Mouse (Mus musculus): ENCODE measurements around the gene Tepp. TPM values are rescaled to one million over a fixed set of nuclear protein-coding genes. Genes with fewer than 3 reads are reported as not detected.

The Tepp gene
- polyA plus RNA-seq, 1 experiment from 2014 or later: 1.3 TPM

- Histone ChIP-seq H3K27ac (replicated peaks) (no peak overlapping the region), H3K27me3 (no peaks in the 10 kb centered on the region), H3K4me1 (no peaks in the 10 kb centered on the region), H3K4me2 (replicated peaks) (no peak overlapping the region), H3K4me3 (no peak overlapping the region), H3K36me3 (peaks cover 10% of the 10 kb centered on the region; the same call in 1 of the 2 replicates), H3K9me3 (no peaks in the 10 kb centered on the region), H3K9ac (replicated peaks) (no peak overlapping the region)
- no peak for ATAC-seq (replicated peaks)
- WGBS: 83% methylated on average over 7 of the region's 7 CpGs
Observed at GRCm38 (mm10) chr8:95375374-95375930, 65.1 kb downstream of the Tepp start.

Other genes starting within 250 kb of the Tepp start
- gene Katnb1, start 229.4 kb upstream of the Tepp start, polyA plus RNA-seq (2015; fragmentation: Nextera tagmentation; extraction: Ambion mirVana): 41.8 and 42.3 TPM in 2 replicates
- gene Kifc3, start 107.8 kb upstream of the Tepp start, polyA plus RNA-seq (2015; fragmentation: Nextera tagmentation; extraction: Ambion mirVana): 16.0 and 20.7 TPM in 2 replicates
- 0.18 and 0.31 TPM in 2 replicates for gene Cngb1, start 4.0 kb upstream of the Tepp start, polyA plus RNA-seq (2015; fragmentation: Nextera tagmentation; extraction: Ambion mirVana)
- gene Zfp319, start 21.4 kb downstream of the Tepp start, polyA plus RNA-seq (2015; fragmentation: Nextera tagmentation; extraction: Ambion mirVana): 18.6 and 19.8 TPM in 2 replicates
- gene Usb1, start 21.7 kb downstream of the Tepp start, polyA plus RNA-seq (2015; fragmentation: Nextera tagmentation; extraction: Ambion mirVana): 44.4 and 45.9 TPM in 2 replicates
- 13.8 and 15.0 TPM in 2 replicates for gene Mmp15, start 41.7 kb downstream of the Tepp start, polyA plus RNA-seq (2015; fragmentation: Nextera tagmentation; extraction: Ambion mirVana)
- gene Cfap20, start 124.3 kb downstream of the Tepp start, polyA plus RNA-seq (2015; fragmentation: Nextera tagmentation; extraction: Ambion mirVana): 131 and 141 TPM in 2 replicates
- 9.8 and 10.6 TPM in 2 replicates for gene Csnk2a2, start 179.5 kb downstream of the Tepp start, polyA plus RNA-seq (2015; fragmentation: Nextera tagmentation; extraction: Ambion mirVana)
- gene Ccdc113, start 223.5 kb downstream of the Tepp start, polyA plus RNA-seq (2015; fragmentation: Nextera tagmentation; extraction: Ambion mirVana): 0.95 and 2.0 TPM in 2 replicates

Measured in forebrain, embryonic 15.5 days (tissue).